Mouse (Mus musculus): ENCODE data around the gene Blm.

GRCm38 (mm10) chr7:80535009-80535744 is at the start of gene Blm:
- no peak; the same call in 1 of the 2 replicates for TF ChIP-seq POLR2A (IDR thresholded peaks at IDR 0.05; ENCODE audit: low read depth, low read length)
- TF ChIP-seq CTCF (IDR thresholded peaks at IDR 0.05; ENCODE audit: extremely low read depth, insufficient read length, insufficient replicate concordance, low read depth, low read length), result no peak
